In genomic region chr5:86066551-86066929, GRCm38 (mm10) we compare ENCODE assay signal across 8 mouse cellular contexts. TPM values are rescaled to one million over a fixed set of nuclear protein-coding genes. Genes with fewer than 3 reads are reported as not detected.
DNase-seq lines count a peak whose midpoint lies in the region; ATAC-seq and TF ChIP-seq lines count a peak whose summit lies in the region.

No protein-coding gene starts in this region.

- WGBS in forebrain, embryonic 13.5 days, result 1% methylated on average over 17 of the region's 17 CpGs
- WGBS in large intestine, adult 2 months, result under 1% methylated on average over 17 of the region's 17 CpGs
- 0% methylated on average over 17 of the region's 17 CpGs for WGBS in liver, postnatal 0 days (ENCODE audit: insufficient replicate concordance)
- under 1% methylated on average over 17 of the region's 17 CpGs for WGBS in neural tube, embryonic 14.5 days

- DNase-seq in c-Kit-positive CD71-positive TER-119-positive erythroid progenitor cells, embryonic 14.5 days (ENCODE audit: low spot score), result peak; percentile 84
- DNase-seq in heart, postnatal 10 days, result peak; percentile 92 to 93
- peak; percentile 73 for DNase-seq in large intestine, adult 2 months (ENCODE audit: low read depth, low spot score)
- DNase-seq in liver, postnatal 0 days, result peak; percentile 92
- DNase-seq in testis, postnatal 10 days (ENCODE audit: low spot score), result peak; percentile 90

- ATAC-seq in forebrain, embryonic 13.5 days, result peak; percentile 52
- peak; percentile 22 for ATAC-seq in liver, postnatal 0 days
- peak; percentile 39 for ATAC-seq in neural tube, embryonic 14.5 days (ENCODE audit: low read depth)

- no peaks in the 10 kb centered on the region for H3K27me3 ChIP-seq in E14TG2a.4 (ENCODE audit: insufficient read depth, low read length)
- H3K27me3 ChIP-seq in forebrain, embryonic 13.5 days, result no peaks in the 10 kb centered on the region
- H3K27me3 ChIP-seq in liver, postnatal 0 days (ENCODE audit: insufficient read depth, low read length), result no peaks in the 10 kb centered on the region
- H3K27me3 ChIP-seq in neural tube, embryonic 14.5 days (ENCODE audit: control insufficient read depth, insufficient read depth, low read length), result no peaks in the 10 kb centered on the region

- H3K4me3 ChIP-seq in E14TG2a.4 (replicated peaks; ENCODE audit: low read length), result peak overlapping the region; percentile 73
- peak overlapping the region; percentile 83 for H3K4me3 ChIP-seq in forebrain, embryonic 13.5 days
- H3K4me3 ChIP-seq in liver, postnatal 0 days (ENCODE audit: low read depth, low read length), result peak overlapping the region; percentile 74
- H3K4me3 ChIP-seq in neural tube, embryonic 14.5 days (ENCODE audit: low read depth, low read length), result peak overlapping the region; percentile 69

- intact Hi-C loops in heart, postnatal 10 days (cut with DNase I), result loop anchor here (2.0 to 10.0 kb wide), 3 partner anchors 66 to 738 kb away; partner anchors contain the start of gene Ythdc1

- no peak for TF ChIP-seq EP300 in liver, postnatal 0 days (IDR thresholded peaks at IDR 0.05; ENCODE audit: low read depth)

- H3K9ac ChIP-seq in forebrain, embryonic 13.5 days, result peak overlapping the region; percentile 43
- peak overlapping the region; percentile 58; the same call in 1 of the 2 replicates for H3K9ac ChIP-seq in liver, postnatal 0 days (replicated peaks)
- no peak overlapping the region for H3K9ac ChIP-seq in neural tube, embryonic 14.5 days (replicated peaks; ENCODE audit: low read depth, low read length)

- peak overlapping the region; percentile 63 for H3K4me2 ChIP-seq in forebrain, embryonic 13.5 days
- H3K4me2 ChIP-seq in liver, postnatal 0 days (ENCODE audit: low read depth, low read length), result peak overlapping the region; percentile 85
- H3K4me2 ChIP-seq in neural tube, embryonic 14.5 days (ENCODE audit: low read depth, low read length), result peak overlapping the region; percentile 43

- peak; percentile 79 for TF ChIP-seq CTCF in E14TG2a.4 (conservative IDR thresholded peaks at IDR 0.05; ENCODE audit: low read length)
- TF ChIP-seq CTCF in liver, postnatal 0 days (IDR thresholded peaks at IDR 0.05; ENCODE audit: low read depth), result peak; percentile 95

- no peaks in the 10 kb centered on the region for H3K9me3 ChIP-seq in E14TG2a.4 (ENCODE audit: low read length)
- no peaks in the 10 kb centered on the region for H3K9me3 ChIP-seq in forebrain, embryonic 13.5 days (replicated peaks)
- no peaks in the 10 kb centered on the region for H3K9me3 ChIP-seq in liver, postnatal 0 days (ENCODE audit: low read length)
- no peaks in the 10 kb centered on the region for H3K9me3 ChIP-seq in neural tube, embryonic 14.5 days (ENCODE audit: control insufficient read depth, low read length)

- H3K4me1 ChIP-seq in E14TG2a.4 (replicated peaks; ENCODE audit: low read depth, low read length), result peaks cover 40% of the 10 kb centered on the region
- peaks cover 17% of the 10 kb centered on the region for H3K4me1 ChIP-seq in forebrain, embryonic 13.5 days
- peaks cover 32% of the 10 kb centered on the region for H3K4me1 ChIP-seq in liver, postnatal 0 days (ENCODE audit: insufficient read depth)
- peaks cover 8% of the 10 kb centered on the region; the same call in 1 of the 2 replicates for H3K4me1 ChIP-seq in neural tube, embryonic 14.5 days (ENCODE audit: control insufficient read depth, insufficient read depth, low read length)

- H3K36me3 ChIP-seq in E14TG2a.4 (ENCODE audit: insufficient read depth, low read length), result no peaks in the 10 kb centered on the region
- H3K36me3 ChIP-seq in forebrain, embryonic 13.5 days (ENCODE audit: poor library complexity, severe bottlenecking), result no peaks in the 10 kb centered on the region
- H3K36me3 ChIP-seq in liver, postnatal 0 days (replicated peaks; ENCODE audit: insufficient read depth, low read length), result no peaks in the 10 kb centered on the region
- no peaks in the 10 kb centered on the region for H3K36me3 ChIP-seq in neural tube, embryonic 14.5 days (ENCODE audit: control insufficient read depth, insufficient read depth, low read length)

- no peak overlapping the region for H3K27ac ChIP-seq in forebrain, embryonic 13.5 days
- H3K27ac ChIP-seq in liver, postnatal 0 days (ENCODE audit: low read depth), result peak overlapping the region; percentile 66
- H3K27ac ChIP-seq in neural tube, embryonic 14.5 days (ENCODE audit: low read depth, low read length), result no peak overlapping the region

RNA-seq across cellular contexts. Expression of gene Cenpc1, which starts 1.2 kb away (rescaled TPM):
- polyA plus RNA-seq in forebrain, embryonic 13.5 days (2015; fragmentation: Nextera tagmentation; extraction: Ambion mirVana), result 49.5 and 51.6 TPM in 2 replicates
- total RNA-seq in heart, postnatal 10 days (2021), result 10 to 100 TPM; 10.9 to 11.3 TPM
- polyA plus RNA-seq in large intestine, adult 2 months (2012; rRNA removed), result 2.6 and 3.0 TPM in 2 replicates
- 7.1 and 8.8 TPM in 2 replicates for polyA plus RNA-seq in liver, postnatal 0 days (2015; fragmentation: Nextera tagmentation; extraction: Ambion mirVana)
- 38.0 and 41.7 TPM in 2 replicates for polyA plus RNA-seq in neural tube, embryonic 14.5 days (2014; fragmentation: Nextera tagmentation; extraction: Ambion mirVana)

RNA-seq across cellular contexts. Expression of gene Stap1, which starts 5.0 kb away (rescaled TPM):
- 0.23 and 0.24 TPM in 2 replicates for polyA plus RNA-seq in forebrain, embryonic 13.5 days (2015; fragmentation: Nextera tagmentation; extraction: Ambion mirVana)
- under 1 TPM in 1 of 2 experiments, not detected in 1; 0.43 TPM for total RNA-seq in heart, postnatal 10 days (2021)
- 0.51 and 1.1 TPM in 2 replicates for polyA plus RNA-seq in large intestine, adult 2 months (2012; rRNA removed)
- polyA plus RNA-seq in liver, postnatal 0 days (2015; fragmentation: Nextera tagmentation; extraction: Ambion mirVana), result 3.9 and 4.1 TPM in 2 replicates
- polyA plus RNA-seq in neural tube, embryonic 14.5 days (2014; fragmentation: Nextera tagmentation; extraction: Ambion mirVana), result 0.30 and 0.54 TPM in 2 replicates
